Mouse (Mus musculus): ENCODE results near the gene Lin7a.
A peak's percentile ranks its signal among the peaks of the same experiment; 100 is the strongest.

Gene Lin7a

DNA sequence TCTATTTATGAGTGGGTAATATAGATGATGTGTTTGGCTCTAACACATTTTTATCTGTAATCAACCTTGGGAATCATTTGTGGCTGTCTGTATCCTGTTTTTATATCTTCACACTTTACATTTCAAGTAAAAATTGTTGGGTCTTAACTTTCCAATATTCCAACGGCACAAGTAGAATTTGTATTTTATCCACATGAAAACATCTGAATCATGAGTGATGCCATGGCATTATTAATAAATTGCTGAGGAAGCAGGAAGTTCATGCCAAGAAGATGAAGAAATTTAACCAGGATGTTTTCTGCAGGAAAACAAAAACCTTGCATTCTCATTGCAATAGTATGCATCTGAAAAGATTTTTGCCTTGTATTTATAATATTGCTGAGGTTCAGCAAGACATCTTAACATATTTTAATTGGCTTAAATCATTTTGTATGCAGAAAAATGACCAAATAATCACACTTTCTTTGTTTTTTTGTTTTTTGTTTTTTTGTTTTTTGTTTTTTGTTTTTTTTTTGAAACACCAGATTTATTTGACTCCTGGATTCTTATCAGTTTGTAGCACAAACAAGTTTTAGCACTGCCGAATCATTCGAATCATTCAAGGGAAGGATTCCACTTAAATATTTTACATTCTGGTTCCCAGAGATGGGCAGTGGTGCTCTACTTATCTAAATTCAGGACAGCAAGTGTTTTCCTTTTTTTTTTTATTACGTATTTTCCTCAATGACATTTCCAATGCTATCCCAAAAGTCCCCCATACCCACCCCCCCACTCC is 18.1 kb upstream of the Lin7a start:
- no peak for DNase-seq

GRCm38 (mm10) chr10:107254656-107255055 is 16.8 kb upstream of the Lin7a start:
- no peak for DNase-seq

GRCm38 (mm10) chr10:107255351-107256050 is 16.0 kb upstream of the Lin7a start:
- no peak for DNase-seq

- no peak for DNase-seq
Observed at GRCm38 (mm10) chr10:107256451-107256960, 15.0 kb upstream of the Lin7a start.

GRCm38 (mm10) chr10:107260428-107260827 is 11.1 kb upstream of the Lin7a start:
- DNase-seq: no peak

DNA sequence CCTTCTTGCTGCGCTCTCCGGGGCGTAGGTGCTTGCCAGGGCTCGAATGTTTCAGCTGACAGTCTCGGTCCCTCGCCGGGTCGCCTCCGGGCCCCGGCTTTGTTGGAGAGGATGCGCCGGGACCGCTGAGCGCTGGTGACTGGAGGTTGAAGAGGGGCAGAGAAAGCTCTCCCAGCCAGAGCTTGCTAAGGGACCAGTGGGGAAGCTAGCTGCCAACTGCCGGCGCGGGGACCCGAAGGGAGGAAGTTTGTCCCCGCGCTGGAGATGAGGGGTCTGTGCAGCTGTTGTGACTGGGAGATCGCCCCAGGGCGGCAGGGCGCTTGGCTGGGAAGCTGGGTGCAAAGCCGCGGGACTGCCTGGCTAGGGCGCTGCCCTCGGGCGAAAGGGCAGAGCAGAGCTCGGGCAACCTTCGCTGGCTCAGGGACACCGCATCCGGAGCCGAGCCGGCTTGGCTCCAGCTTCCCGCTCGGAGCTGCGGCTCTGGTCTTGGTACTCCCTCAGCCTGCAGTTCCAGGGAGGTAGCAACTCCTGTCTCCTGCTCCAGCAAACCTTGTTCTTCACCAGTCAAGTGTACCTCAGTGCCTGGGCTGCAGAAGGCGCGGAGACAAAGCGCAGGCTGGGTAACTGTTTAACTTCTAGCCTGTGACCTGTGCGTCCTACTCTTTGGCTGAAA is 781 bp downstream of the Lin7a start:
- DNase-seq: peak; percentile 80

DNA sequence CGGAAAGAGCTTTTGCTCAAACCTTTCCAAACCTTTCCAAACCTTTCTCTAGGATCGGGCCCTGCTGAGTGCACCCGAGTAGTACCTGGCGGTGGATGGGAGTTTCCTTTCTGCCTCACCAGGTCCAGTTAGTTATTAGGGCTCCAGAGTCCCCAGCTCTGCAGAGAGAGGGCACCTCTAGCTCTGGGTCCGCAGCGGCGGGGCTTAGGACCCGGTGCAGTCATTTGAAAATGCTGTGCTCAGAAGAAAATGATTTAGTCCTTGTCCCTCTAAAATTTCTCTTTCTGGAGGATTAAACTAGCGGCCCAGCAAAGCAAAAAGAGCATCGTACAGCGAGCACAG is 1.3 kb downstream of the Lin7a start:
- DNase-seq: no peak

DNA sequence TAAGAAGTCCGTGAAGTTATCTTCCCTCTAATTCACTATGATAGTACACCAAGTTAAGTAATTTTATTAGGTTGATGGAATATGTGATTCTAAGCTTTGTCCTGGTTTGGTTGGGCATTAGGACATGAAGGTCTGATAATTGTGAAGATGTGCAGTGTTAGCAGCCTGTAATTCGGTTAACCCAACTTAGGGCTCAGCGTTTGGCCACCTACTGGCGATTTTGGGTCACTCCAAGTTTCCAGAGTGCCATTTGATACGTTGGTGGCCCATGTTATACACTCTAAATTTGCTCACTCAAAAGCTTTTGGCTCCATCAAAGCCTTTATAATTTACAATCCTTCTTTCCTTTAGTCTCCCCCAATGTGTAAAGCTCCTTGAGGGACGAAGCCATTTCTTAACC is 2.4 kb downstream of the Lin7a start:
- peak; percentile 59 for DNase-seq

- no peak for DNase-seq
Observed at GRCm38 (mm10) chr10:107274785-107275184, 3.3 kb downstream of the Lin7a start.

DNA sequence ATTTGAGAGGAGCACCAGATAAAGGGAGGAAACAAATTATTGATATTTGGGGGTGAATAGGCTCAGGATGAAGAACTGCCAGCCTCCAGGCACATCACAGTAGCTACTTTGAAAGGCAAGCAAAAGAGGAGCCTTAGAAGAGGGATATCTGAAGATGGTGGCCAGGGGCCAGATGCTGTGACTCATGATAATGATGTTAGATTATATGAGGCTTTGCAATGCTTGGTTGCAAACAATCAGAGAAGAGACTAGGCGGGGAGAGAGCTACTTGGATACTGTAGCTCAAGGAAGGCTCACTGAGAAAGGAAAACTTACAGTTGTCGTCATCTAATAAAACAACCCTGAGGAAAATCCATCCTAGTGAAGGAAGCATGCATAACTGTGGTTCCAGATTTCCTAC is 5.2 kb downstream of the Lin7a start:
- no peak for DNase-seq

DNA sequence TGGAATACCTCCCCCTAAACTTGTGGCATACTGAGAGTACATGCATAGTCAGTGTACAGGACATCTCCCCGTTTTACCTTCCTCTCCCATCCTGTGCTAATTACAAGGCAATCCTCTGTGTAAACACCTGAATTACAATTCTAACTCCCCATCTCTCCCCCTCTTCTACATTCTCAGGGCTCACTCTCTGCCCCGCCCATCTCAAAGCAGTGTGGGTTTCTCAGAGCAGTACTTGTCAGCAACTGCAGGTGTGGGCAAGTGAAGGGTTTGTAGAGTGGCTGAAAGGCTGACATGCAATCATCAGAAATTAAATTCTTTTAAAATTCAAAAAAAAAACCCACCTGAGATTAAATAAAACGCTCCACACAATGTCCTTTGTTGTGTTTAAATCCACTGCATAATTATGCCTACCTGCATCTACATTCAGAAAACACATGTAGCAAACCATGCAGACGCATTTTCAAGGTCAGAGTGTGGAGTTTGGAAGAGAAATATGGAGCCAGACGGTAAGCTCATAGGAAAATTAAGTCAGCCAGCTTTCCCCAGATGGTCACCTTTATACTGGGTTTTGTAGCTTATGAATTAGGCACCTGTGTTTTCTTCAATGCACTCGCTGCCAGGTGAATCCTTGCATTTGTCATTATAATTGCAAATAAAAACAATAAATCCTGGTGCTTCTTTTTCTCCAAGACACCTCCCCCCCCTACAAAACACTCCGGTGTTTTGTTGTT is 22.6 kb downstream of the Lin7a start:
- peak; percentile 86 for DNase-seq

DNA sequence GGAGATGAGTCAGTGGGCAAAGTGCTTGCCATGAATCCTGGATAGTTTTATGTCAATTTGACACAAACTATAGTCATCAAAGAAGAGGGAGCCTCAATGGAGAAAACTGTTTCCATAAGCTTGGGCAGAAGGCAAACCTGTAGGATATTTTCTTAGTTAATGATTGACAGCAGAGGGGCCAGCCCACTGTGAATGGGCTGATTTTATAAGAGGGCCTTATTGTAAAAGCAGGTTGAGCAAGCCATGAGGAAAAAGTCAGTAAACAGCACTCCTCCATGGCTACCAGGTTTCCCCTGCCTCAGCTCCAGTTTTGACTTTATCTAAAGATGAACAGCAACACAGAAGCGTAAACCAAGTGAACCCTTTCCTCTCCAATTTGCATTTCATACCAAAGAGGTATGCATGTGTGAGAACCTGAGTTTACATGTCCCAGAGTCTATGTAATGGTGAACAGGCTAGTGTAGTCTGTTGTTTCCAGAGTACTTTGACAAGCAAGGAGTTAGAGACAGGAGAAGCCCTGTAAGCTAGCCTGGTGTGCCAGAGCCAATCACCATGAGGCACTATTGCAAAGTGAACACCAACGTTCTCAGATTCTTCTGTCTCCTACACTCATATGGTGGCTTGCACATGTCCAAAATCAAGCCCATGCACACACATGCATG is 29.2 kb downstream of the Lin7a start:
- DNase-seq: no peak

- no peak for DNase-seq
Observed at GRCm38 (mm10) chr10:107310964-107311490, 39.5 kb downstream of the Lin7a start.

- no peak for DNase-seq
Observed at GRCm38 (mm10) chr10:107312609-107313008, 41.1 kb downstream of the Lin7a start.

GRCm38 (mm10) chr10:107313395-107313794 is 41.9 kb downstream of the Lin7a start:
- DNase-seq: no peak

GRCm38 (mm10) chr10:107315251-107315650 is 43.8 kb downstream of the Lin7a start:
- DNase-seq: no peak

DNA sequence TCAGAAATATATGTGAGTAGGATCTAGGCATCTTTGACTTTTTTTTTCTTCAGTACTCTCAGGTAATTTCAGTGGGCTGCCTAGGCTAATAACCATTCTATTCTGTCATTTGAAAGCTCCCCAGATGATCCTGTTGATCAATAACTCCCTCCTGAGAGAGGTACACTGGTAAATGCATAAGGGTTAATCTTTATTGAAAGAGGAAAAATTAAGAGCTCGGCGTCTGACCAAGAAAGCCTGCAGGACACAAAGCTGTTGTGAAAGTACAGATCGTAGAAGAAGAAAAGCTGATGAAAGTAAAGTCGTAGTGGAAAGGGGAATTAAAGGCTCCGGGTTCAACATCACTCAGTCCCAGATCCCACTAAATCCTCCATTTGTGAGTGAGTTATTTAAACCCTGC is 44.2 kb downstream of the Lin7a start:
- no peak for DNase-seq

DNA sequence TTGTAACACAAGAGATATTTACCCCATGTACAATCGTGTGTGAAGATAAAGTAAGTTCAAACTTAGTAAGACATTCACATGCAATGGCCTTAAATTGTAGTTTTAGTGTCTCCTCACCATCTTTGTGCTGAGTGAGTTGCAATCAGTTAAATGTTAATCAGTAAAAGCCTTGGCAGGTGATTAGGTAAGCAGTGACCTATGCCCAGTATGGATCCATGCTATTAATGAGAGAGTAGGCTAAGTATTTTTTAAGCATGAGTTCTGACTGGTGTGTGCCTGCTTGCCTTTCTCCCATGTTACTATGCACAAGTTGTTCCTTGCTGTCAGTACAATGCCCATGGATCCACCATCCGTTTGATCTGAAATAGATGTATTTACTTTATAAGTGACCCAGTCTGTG is 44.6 kb downstream of the Lin7a start:
- DNase-seq: no peak

DNA sequence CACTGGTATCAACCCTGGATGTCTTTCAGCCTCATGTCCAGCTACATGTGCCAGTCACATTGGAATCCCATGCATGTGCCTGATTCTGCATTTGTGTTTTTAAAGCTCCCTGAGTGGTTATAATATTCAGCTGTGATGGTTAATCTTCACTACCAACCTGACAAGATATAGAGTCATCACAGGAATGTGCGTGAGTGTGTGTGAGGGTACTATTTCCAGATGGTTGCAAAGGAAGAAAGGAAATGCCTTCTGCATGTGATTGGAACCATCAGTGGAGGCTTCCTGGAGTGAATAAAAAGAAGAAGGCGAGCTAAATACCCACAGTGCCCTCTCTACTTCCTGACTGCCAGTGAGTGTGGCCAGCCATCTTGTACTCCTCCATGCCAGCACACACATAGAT is 48.2 kb downstream of the Lin7a start:
- DNase-seq: no peak

DNA sequence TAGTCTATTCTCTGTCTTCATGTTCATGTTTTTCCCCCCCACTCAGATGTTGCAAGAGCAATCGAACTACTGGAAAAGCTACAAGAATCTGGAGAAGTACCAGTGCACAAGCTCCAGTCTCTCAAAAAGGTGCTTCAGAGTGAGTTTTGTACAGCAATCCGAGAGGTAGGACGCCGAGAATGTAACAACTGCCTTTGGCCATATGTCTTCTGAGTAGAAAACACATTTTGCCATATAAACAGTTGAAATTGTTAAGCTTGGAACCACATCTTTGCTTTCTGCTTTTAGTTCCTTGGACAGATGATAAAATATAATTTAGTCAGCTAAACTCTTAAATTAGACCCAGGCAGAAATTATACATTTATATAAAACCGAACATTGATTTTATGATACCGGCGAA is 52.4 kb downstream of the Lin7a start:
- no peak for DNase-seq

- no peak for DNase-seq
Observed at GRCm38 (mm10) chr10:107325558-107325957, 54.1 kb downstream of the Lin7a start.

DNA sequence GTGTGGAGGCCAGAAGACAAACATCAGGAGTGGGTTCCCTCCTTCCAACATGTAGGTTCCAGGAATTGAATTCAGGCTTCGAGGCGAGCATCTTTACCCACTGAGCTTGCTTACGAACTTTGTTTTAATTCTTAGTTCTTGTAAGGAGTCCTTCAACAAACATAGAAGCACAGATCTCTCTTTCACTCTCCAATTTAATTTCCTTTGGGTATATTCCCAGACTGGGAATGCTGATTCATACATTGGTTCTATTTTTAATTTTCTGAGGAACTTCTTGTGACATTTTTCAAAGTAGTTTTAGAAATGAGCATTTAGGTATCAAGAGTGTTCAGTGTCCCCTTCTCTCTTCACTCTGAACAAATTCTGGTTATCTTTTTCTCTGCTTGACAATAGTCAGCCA is 68.0 kb downstream of the Lin7a start:
- no peak for DNase-seq

Measured in cerebellum, adult 9-11 months (tissue).